Mouse (Mus musculus) midbrain, embryonic 13.5 days (tissue): ENCODE results near the gene Mum1. TPM values are rescaled to one million over a fixed set of nuclear protein-coding genes. Genes with fewer than 3 reads are reported as not detected.

Experiments
- ATAC-seq: fragments of 200-750 bp; cut with Nextera tagmentation; 2 replicates; pipeline ENCODE4 v1.8.0; 2017; ENCODE audit warnings: mild to moderate bottlenecking, moderate TSS enrichment, moderate library complexity
- H3K27ac ChIP-seq: fragments of 300-500 bp; sonication (generic); 2 replicates; pipeline ENCODE4 v1.5.1; 2015; ENCODE audit warnings: inconsistent platforms, mild to moderate bottlenecking, moderate library complexity
- H3K27me3 ChIP-seq: fragments of 300-500 bp; sonication (generic); 2 replicates; pipeline ENCODE4 v1.6.1; 2015; ENCODE audit warnings: mild to moderate bottlenecking, inconsistent platforms
- H3K36me3 ChIP-seq: fragments of 300-500 bp; sonication (generic); 2 replicates; pipeline ENCODE4 v1.6.1; 2015; ENCODE audit warnings: mild to moderate bottlenecking, inconsistent platforms
- H3K4me1 ChIP-seq: fragments of 300-500 bp; sonication (generic); replicated peaks from 2 replicates; pipeline ENCODE4 v1.6.1; 2015; ENCODE audit warnings: inconsistent platforms
- H3K4me2 ChIP-seq: fragments of 300-500 bp; sonication (generic); replicated peaks from 2 replicates; pipeline ENCODE4 v1.6.1; 2015; ENCODE audit warnings: moderate library complexity, mild to moderate bottlenecking, inconsistent platforms
- H3K4me3 ChIP-seq: fragments of 300-500 bp; sonication (generic); replicated peaks from 2 replicates; pipeline ENCODE4 v1.5.1; 2015; ENCODE audit warnings: mild to moderate bottlenecking, inconsistent platforms
- H3K9ac ChIP-seq: fragments of 300-500 bp; sonication (generic); replicated peaks from 2 replicates; pipeline ENCODE4 v1.6.1; 2015; ENCODE audit warnings: mild to moderate bottlenecking, inconsistent platforms
- H3K9me3 ChIP-seq: fragments of 300-500 bp; sonication (generic); 2 replicates; pipeline ENCODE4 v1.6.1; 2016; ENCODE audit warnings: mild to moderate bottlenecking, inconsistent platforms
- WGBS: fragments of 180-500 bp; shearing (Covaris S2); methylation state at CpG from one replicate; pipeline ENCODE4 v1.1.7; 2015; 5-methylcytosine and 5-hydroxymethylcytosine counted together
- polyA plus RNA-seq: library from polyadenylated mRNA; unstranded; fragments of >200 nt; fragmentation: Nextera tagmentation; extraction: Ambion mirVana; gene quantifications from 2 replicates; pipeline ENCODE4 v1.2.1, GENCODE M21; 2015

Mum1 gene
- polyA plus RNA-seq, 1 experiment from 2014 or later, result 98.4 TPM

- peaks cover 89% of the 10 kb centered on the region for H3K36me3 ChIP-seq
Measured at GRCm38 (mm10) chr10:80279273-80279672, 53.0 kb downstream of the Mum1 start.

DNA sequence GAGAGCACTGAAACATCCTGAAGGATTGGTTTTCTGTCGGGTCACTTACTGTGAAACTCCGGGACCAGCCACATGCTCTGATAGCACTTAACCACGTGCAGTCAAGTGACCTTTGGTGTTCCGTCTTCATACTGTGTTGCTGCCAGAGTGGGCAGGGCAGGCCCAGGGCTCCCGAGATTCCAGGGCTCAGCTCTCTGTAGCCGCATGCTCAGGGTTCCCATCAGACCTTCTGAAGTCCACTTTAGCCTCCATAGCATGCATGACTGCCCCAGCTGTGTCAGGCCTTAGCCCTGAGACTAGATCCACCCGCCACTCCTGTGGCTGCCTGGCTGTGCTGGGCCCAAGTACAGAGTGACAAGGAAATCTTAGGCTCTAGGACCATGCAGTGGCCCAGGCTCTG, 55.1 kb downstream of the Mum1 start:
- H3K4me2 ChIP-seq, result no peak overlapping the region
- no peak overlapping the region; the same call in 1 of the 2 replicates for H3K9ac ChIP-seq
- no peaks in the 10 kb centered on the region for H3K9me3 ChIP-seq
- H3K27me3 ChIP-seq, result no peaks in the 10 kb centered on the region
- peaks cover 10% of the 10 kb centered on the region for H3K4me1 ChIP-seq
- WGBS, result 86% methylated on average over 7 of the region's 7 CpGs
- peaks cover 90% of the 10 kb centered on the region for H3K36me3 ChIP-seq
- no peak overlapping the region for H3K27ac ChIP-seq
- H3K4me3 ChIP-seq, result no peak overlapping the region
- ATAC-seq, result no peak

More at GRCm38 (mm10) chr10:80279273-80279672, 53.0 kb downstream of the Mum1 start:
- WGBS, result 93% methylated on average over 12 of the region's 12 CpGs
- no peak for ATAC-seq
- no peaks in the 10 kb centered on the region for H3K9me3 ChIP-seq
- H3K27ac ChIP-seq, result no peak overlapping the region
- H3K4me1 ChIP-seq, result peaks cover 10% of the 10 kb centered on the region
- no peak overlapping the region for H3K4me3 ChIP-seq
- H3K9ac ChIP-seq, result no peak overlapping the region
- no peak overlapping the region for H3K4me2 ChIP-seq
- no peaks in the 10 kb centered on the region for H3K27me3 ChIP-seq

DNA sequence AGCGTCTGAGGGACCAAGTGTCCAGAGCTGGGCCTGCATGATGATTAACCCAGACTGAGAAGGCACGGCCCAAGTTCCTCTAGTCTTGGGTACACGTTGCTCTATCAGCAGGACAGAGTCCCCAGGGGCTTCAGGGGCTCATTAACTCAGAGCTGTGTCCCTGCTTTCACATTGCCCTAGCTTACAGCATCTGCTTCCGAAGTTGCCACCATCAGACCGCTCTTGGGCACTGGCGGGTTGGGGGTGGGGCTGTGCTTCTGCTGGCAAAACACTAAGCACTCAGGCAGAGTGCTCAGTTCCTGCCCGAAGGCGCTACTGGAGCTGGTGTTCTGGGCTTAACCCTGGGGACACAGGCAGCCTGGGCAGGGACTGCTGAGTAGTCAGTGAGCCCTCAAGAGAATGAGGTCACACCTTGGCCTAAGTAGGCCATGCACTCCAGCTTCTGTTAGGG, 55.7 kb downstream of the Mum1 start:
- Histone ChIP-seq H3K4me1 (peaks cover 10% of the 10 kb centered on the region), H3K9me3 (no peaks in the 10 kb centered on the region), H3K36me3 (peaks cover 93% of the 10 kb centered on the region), H3K4me2 (no peak overlapping the region), H3K27ac (0 out of 2 replicates have a peak overlapping the region, but pooled peaks have one; percentile 0), H3K27me3 (no peaks in the 10 kb centered on the region), H3K9ac (no peak overlapping the region), H3K4me3 (no peak overlapping the region)
- WGBS, result 60% methylated on average over 8 of the region's 8 CpGs
- no peak for ATAC-seq

DNA sequence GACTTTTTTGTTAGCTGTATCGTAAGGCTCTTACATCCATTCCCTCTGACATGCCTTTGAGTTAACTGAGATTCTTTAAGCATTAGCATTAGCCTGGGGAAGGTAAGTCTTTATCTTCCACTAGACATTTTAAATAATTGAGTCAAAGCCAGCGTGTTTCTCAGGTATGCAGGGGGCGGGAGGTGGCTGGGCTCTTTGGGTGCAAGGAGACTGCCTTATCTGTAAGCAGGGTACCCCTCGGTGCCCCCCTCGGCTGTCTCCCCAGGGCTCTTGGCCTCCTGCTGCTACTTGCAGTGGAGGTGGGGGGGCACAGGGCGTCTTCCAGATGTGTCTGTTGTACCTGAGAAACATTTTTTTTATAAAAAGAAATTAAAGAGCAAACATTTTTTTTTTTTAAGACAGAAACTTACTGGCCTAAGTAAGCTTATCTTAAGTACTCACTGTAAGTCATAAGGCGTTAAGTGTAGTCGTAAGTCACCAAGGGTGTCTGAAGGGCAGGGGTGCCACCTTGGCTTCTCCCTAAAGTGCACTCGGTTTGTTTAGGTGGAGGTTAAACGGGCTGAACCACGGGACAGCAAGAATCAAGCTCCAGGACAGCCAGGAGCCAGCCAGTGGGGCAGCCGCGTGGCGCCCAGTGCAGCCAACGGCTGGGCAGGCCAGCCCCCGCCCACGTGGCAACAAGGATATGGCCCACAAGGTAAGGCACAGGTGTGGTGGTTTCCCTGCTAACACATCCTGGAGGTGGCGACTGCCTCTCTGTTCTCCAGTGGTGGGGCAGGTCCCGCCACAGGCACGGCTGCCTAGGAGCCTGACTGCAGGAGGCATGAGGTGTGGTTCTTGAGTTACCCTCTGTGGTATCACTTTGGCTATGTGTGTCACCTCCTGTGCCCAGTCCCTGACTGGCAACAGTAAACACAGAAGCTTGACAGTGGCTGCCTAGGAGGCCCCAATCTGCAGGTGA, 56.5 kb downstream of the Mum1 start:
- H3K27ac ChIP-seq, result no peak overlapping the region
- H3K4me1 ChIP-seq, result peaks cover 10% of the 10 kb centered on the region
- H3K9ac ChIP-seq, result no peak overlapping the region
- no peaks in the 10 kb centered on the region for H3K27me3 ChIP-seq
- H3K4me2 ChIP-seq, result no peak overlapping the region
- no peaks in the 10 kb centered on the region for H3K9me3 ChIP-seq
- H3K36me3 ChIP-seq, result peaks cover 91% of the 10 kb centered on the region
- WGBS, result 92% methylated on average over 20 of the region's 20 CpGs
- no peak overlapping the region for H3K4me3 ChIP-seq
- no peak for ATAC-seq

GRCm38 (mm10) chr10:80285222-80286070, 59.2 kb downstream of the Mum1 start:
- ATAC-seq, result no peak
- WGBS, result 81% methylated on average over 15 of the region's 15 CpGs
- no peak overlapping the region for H3K4me2 ChIP-seq
- H3K4me3 ChIP-seq, result no peak overlapping the region
- no peaks in the 10 kb centered on the region for H3K27me3 ChIP-seq
- H3K9ac ChIP-seq, result no peak overlapping the region
- no peaks in the 10 kb centered on the region for H3K9me3 ChIP-seq
- peaks cover 10% of the 10 kb centered on the region for H3K4me1 ChIP-seq
- H3K27ac ChIP-seq, result no peak overlapping the region
- H3K36me3 ChIP-seq, result peaks cover 80% of the 10 kb centered on the region

GRCm38 (mm10) chr10:80288097-80288496, 61.9 kb downstream of the Mum1 start:
- Histone ChIP-seq H3K4me3 (no peak overlapping the region), H3K27ac (no peak overlapping the region; the same call in 1 of the 2 replicates), H3K36me3 (peaks cover 58% of the 10 kb centered on the region), H3K4me2 (no peak overlapping the region), H3K9ac (no peak overlapping the region), H3K4me1 (peaks cover 6% of the 10 kb centered on the region), H3K9me3 (no peaks in the 10 kb centered on the region), H3K27me3 (no peaks in the 10 kb centered on the region)
- 96% methylated on average over 12 of the region's 12 CpGs for WGBS
- no peak for ATAC-seq

GRCm38 (mm10) chr10:80288657-80289056, 62.4 kb downstream of the Mum1 start:
- Histone ChIP-seq H3K9ac (no peak overlapping the region), H3K27me3 (no peaks in the 10 kb centered on the region), H3K9me3 (no peaks in the 10 kb centered on the region), H3K36me3 (peaks cover 57% of the 10 kb centered on the region), H3K4me3 (no peak overlapping the region), H3K27ac (no peak overlapping the region), H3K4me2 (no peak overlapping the region), H3K4me1 (peaks cover 11% of the 10 kb centered on the region)
- WGBS, result 72% methylated on average over 8 of the region's 8 CpGs
- no peak for ATAC-seq

GRCm38 (mm10) chr10:80292251-80293146, 66.3 kb downstream of the Mum1 start, which contains the start of gene Rps15:
TSS of gene Rps15 (plus strand) at chr10:80292453.
- Histone ChIP-seq H3K27ac (peak within 1 kb of the TSS; percentile 93), H3K27me3 (no peaks in the 10 kb centered on the region), H3K4me1 (peaks cover 49% of the 10 kb centered on the region), H3K4me3 (peak within 1 kb of the TSS; percentile 97), H3K9me3 (no peaks in the 10 kb centered on the region), H3K4me2 (peak within 1 kb of the TSS; percentile 99), H3K36me3 (peaks cover 35% of the 10 kb centered on the region), H3K9ac (peak within 1 kb of the TSS; percentile 99)
- WGBS, result under 1% methylated on average over 70 of the region's 72 CpGs
- peak; percentile 79 for ATAC-seq

DNA sequence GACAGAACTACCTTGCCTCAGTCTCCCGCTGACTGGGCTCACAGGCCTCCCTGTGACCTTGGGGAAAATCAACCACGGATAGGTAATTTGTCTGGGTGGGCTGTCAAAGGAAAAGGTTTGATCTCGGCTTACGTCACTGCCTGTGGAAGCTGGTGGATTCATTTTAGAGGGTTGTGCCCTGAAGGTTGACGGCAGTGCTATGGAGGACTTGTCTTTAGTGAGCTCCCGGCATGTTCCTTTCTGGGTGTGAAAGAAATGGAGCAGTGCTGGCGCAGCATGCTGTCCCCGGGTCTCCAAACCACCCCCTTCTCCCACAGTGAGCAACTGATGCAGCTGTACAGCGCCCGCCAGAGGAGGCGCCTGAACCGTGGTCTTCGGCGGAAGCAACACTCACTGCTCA, 67.1 kb downstream of the Mum1 start:
- WGBS, result 28% methylated on average over 14 of the region's 14 CpGs
- peaks cover 29% of the 10 kb centered on the region for H3K36me3 ChIP-seq
- H3K27ac ChIP-seq, result peak overlapping the region; percentile 93; the same call in 1 of the 2 replicates
- H3K4me2 ChIP-seq, result peak overlapping the region; percentile 99
- H3K27me3 ChIP-seq, result no peaks in the 10 kb centered on the region
- H3K4me1 ChIP-seq, result peaks cover 57% of the 10 kb centered on the region
- no peak for ATAC-seq
- H3K9me3 ChIP-seq, result no peaks in the 10 kb centered on the region
- peak overlapping the region; percentile 97 for H3K4me3 ChIP-seq
- H3K9ac ChIP-seq, result peak overlapping the region; percentile 99
